Mouse (Mus musculus): ENCODE results near the gene Serpinb9b. TPM values are rescaled to one million over a fixed set of nuclear protein-coding genes. Genes with fewer than 3 reads are reported as not detected.

Serpinb9b gene
- polyA plus RNA-seq, 1 experiment from 2014 or later = 0.20 TPM

DNA sequence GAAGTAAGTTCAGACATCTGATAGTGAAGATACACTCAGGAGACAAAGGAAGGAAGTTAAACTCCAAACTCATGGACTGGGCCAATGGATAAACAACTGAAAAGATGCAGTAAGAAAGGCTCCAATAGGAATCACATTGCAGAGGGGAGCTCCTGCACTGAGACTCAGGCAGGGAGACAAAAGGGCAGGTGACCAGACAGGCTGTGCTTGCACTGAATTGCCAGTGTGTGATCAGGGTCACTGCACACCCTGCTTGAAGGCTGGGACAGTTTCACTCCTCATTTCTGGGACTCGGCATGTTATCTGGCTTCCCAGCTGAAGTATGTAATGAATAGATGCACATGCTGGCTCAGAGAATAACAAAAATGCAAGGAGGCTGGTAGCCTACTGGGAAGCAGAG is 35.8 kb downstream of the Serpinb9b start:
- Histone ChIP-seq H3K36me3 (ENCODE audit: control insufficient read depth, insufficient read depth, low read length) (no peaks in the 10 kb centered on the region), H3K27ac (ENCODE audit: low read depth, low read length) (no peak overlapping the region), H3K9me3 (ENCODE audit: control insufficient read depth, low read length) (no peaks in the 10 kb centered on the region), H3K27me3 (ENCODE audit: control insufficient read depth, insufficient read depth, low read length) (no peaks in the 10 kb centered on the region), H3K9ac (ENCODE audit: low read length) (no peak overlapping the region), H3K4me1 (ENCODE audit: control insufficient read depth, insufficient read depth, low read length) (no peaks in the 10 kb centered on the region), H3K4me3 (ENCODE audit: low read depth, low read length) (no peak overlapping the region), H3K4me2 (ENCODE audit: low read depth) (no peak overlapping the region)
- DNase-seq (ENCODE audit: low spot score) = no peak
- no peak for ATAC-seq (ENCODE audit: insufficient read depth, low FRiP score, low TSS enrichment)
- WGBS = 77% methylated on average over 1 of the region's 1 CpGs

DNA sequence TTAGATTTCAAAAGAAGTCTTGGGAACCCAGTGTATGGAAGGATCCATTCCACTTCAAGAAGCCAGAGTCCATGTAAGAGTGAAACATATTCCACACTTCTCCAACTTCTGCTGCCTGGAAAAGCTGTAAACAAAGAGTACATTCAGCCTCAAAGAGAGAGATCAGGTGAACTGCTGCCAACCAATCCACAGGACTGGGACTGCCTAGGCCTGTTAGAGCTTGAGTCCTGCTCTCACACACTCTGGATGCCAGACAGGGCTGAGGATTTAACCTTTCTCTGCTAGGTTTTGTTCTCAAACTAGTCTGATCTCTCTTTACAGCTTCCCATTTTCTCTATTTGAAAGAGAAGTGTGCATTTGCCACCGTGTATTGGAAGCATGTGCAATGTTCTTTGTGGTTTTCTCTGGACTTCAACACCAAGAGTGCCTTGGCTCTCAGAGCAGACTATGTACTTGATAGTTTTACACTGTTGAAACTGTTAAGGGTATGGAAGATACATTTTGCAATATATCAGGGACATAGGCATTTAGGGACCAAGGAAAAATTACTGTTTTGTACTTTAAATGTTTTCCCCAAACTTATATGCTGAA is 40.3 kb downstream of the Serpinb9b start:
- no peak overlapping the region for H3K9ac ChIP-seq (ENCODE audit: low read length)
- no peak overlapping the region for H3K4me3 ChIP-seq (ENCODE audit: low read depth, low read length)
- no peak for DNase-seq (ENCODE audit: low spot score)
- H3K4me1 ChIP-seq (ENCODE audit: control insufficient read depth, insufficient read depth, low read length) = no peaks in the 10 kb centered on the region
- no peak for ATAC-seq (ENCODE audit: insufficient read depth, low FRiP score, low TSS enrichment)
- H3K9me3 ChIP-seq (ENCODE audit: control insufficient read depth, low read length) = no peaks in the 10 kb centered on the region
- 83% methylated on average over 1 of the region's 1 CpGs for WGBS
- no peaks in the 10 kb centered on the region for H3K36me3 ChIP-seq (ENCODE audit: control insufficient read depth, insufficient read depth, low read length)
- H3K27ac ChIP-seq (ENCODE audit: low read depth, low read length) = no peak overlapping the region
- H3K4me2 ChIP-seq (ENCODE audit: low read depth) = no peak overlapping the region
- H3K27me3 ChIP-seq (ENCODE audit: control insufficient read depth, insufficient read depth, low read length) = no peaks in the 10 kb centered on the region

DNA sequence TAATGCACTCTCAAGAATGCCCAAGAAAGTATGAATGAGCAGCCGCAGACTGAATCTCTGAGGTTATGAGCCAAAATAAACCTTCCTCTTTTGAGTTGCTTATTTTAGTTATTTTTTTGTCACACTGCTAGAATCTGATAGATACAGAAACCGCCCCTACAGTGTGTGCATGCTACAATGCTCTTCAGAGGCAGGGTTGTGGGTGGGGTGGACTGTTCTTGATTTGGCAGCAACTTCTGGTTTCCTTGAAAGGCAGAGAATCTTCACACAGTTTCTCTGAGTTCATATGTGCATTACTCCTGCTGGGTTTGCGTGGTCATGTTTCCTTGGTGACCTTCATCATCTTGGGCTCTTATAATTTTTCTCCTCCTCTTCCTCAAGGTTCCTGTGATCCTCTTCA is 40.9 kb downstream of the Serpinb9b start:
- no peak overlapping the region for H3K4me2 ChIP-seq (ENCODE audit: low read depth)
- 89% methylated on average over 3 of the region's 3 CpGs for WGBS
- ATAC-seq (ENCODE audit: insufficient read depth, low FRiP score, low TSS enrichment) (no peak), DNase-seq (ENCODE audit: low spot score) (no peak)
- no peaks in the 10 kb centered on the region for H3K4me1 ChIP-seq (ENCODE audit: control insufficient read depth, insufficient read depth, low read length)
- no peak overlapping the region for H3K4me3 ChIP-seq (ENCODE audit: low read depth, low read length)
- no peak overlapping the region for H3K9ac ChIP-seq (ENCODE audit: low read length)
- H3K27ac ChIP-seq (ENCODE audit: low read depth, low read length) = no peak overlapping the region
- H3K27me3 ChIP-seq (ENCODE audit: control insufficient read depth, insufficient read depth, low read length) = no peaks in the 10 kb centered on the region
- no peaks in the 10 kb centered on the region for H3K36me3 ChIP-seq (ENCODE audit: control insufficient read depth, insufficient read depth, low read length)
- H3K9me3 ChIP-seq (ENCODE audit: control insufficient read depth, low read length) = no peaks in the 10 kb centered on the region

DNA sequence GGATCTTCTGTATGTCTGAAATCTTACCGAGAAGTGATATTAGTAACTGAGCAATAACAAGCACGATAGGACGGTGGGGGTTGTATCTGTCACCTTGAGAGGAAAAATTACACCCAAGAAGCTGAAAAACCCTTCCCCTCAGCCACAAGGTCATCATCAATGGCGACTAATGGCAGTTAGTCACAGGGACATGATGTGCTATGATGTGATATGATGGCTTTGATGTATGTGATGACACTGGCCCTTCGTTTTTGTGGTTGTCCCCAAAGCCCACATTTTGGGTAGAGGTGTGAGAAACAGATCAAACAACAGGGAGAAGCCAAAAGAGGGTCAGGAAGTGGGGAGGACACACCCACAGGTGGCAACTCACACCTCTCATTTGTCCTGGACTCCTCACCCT is 44.6 kb downstream of the Serpinb9b start:
- Histone ChIP-seq H3K4me2 (ENCODE audit: low read depth) (no peak overlapping the region), H3K27me3 (ENCODE audit: control insufficient read depth, insufficient read depth, low read length) (no peaks in the 10 kb centered on the region), H3K9ac (ENCODE audit: low read length) (no peak overlapping the region), H3K27ac (ENCODE audit: low read depth, low read length) (no peak overlapping the region), H3K9me3 (ENCODE audit: control insufficient read depth, low read length) (no peaks in the 10 kb centered on the region), H3K4me3 (ENCODE audit: low read depth, low read length) (no peak overlapping the region), H3K4me1 (ENCODE audit: control insufficient read depth, insufficient read depth, low read length) (no peaks in the 10 kb centered on the region), H3K36me3 (ENCODE audit: control insufficient read depth, insufficient read depth, low read length) (no peaks in the 10 kb centered on the region)
- DNase-seq (ENCODE audit: low spot score) (no peak), ATAC-seq (ENCODE audit: insufficient read depth, low FRiP score, low TSS enrichment) (no peak)
- 81% methylated on average over 5 of the region's 5 CpGs for WGBS

DNA sequence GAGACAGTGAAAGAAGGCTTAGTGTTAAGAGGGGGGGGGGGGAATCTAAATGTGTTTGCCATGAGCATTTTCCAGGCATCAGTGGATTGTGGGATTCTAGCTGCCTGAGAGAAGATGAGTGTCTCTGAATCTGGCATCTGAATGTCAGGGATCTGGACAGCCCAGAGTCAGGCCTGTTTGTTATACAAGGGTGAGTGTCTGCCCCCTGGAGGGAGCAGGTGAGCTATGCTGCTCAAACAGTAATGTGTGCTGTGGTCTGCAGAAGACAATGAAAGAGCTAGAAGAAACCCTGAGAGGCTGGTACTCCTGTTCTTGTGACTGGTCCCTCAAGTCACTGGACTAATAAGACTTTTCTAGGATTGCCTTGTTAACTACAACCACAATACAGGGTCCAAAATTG is 46.8 kb downstream of the Serpinb9b start:
- Histone ChIP-seq H3K9ac (ENCODE audit: low read length) (no peak overlapping the region), H3K9me3 (ENCODE audit: control insufficient read depth, low read length) (no peaks in the 10 kb centered on the region), H3K36me3 (ENCODE audit: control insufficient read depth, insufficient read depth, low read length) (no peaks in the 10 kb centered on the region), H3K27ac (ENCODE audit: low read depth, low read length) (no peak overlapping the region), H3K4me2 (ENCODE audit: low read depth) (no peak overlapping the region), H3K27me3 (ENCODE audit: control insufficient read depth, insufficient read depth, low read length) (no peaks in the 10 kb centered on the region), H3K4me3 (ENCODE audit: low read depth, low read length) (no peak overlapping the region), H3K4me1 (ENCODE audit: control insufficient read depth, insufficient read depth, low read length) (no peaks in the 10 kb centered on the region)
- ATAC-seq (ENCODE audit: insufficient read depth, low FRiP score, low TSS enrichment) (no peak), DNase-seq (ENCODE audit: low spot score) (no peak)

DNA sequence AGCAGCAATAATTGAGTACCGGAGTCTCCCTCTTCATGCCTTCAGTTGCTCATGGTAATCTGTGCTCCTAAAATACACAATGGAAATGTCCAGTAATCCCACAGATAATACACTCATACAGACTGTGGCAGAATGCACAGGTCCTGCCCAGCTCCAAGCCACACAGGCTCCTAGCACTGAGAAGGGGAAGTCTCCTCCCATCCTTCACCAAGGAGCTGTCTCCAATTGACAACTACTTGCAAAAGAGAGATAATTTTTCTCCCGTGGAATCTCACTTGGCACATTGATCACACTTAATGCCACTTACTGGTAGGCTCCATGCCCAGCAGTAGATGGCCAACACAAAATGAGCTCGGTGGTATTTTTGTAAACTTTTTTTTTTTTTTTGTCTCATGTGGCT is 49.0 kb downstream of the Serpinb9b start:
- ATAC-seq (ENCODE audit: insufficient read depth, low FRiP score, low TSS enrichment) (no peak), DNase-seq (ENCODE audit: low spot score) (no peak)
- WGBS = 83% methylated on average over 3 of the region's 3 CpGs
- Histone ChIP-seq H3K27me3 (ENCODE audit: control insufficient read depth, insufficient read depth, low read length) (no peaks in the 10 kb centered on the region), H3K9me3 (ENCODE audit: control insufficient read depth, low read length) (no peaks in the 10 kb centered on the region), H3K4me2 (ENCODE audit: low read depth) (no peak overlapping the region), H3K27ac (ENCODE audit: low read depth, low read length) (no peak overlapping the region), H3K9ac (ENCODE audit: low read length) (no peak overlapping the region), H3K4me3 (ENCODE audit: low read depth, low read length) (no peak overlapping the region), H3K36me3 (ENCODE audit: control insufficient read depth, insufficient read depth, low read length) (no peaks in the 10 kb centered on the region), H3K4me1 (ENCODE audit: control insufficient read depth, insufficient read depth, low read length) (no peaks in the 10 kb centered on the region)

DNA sequence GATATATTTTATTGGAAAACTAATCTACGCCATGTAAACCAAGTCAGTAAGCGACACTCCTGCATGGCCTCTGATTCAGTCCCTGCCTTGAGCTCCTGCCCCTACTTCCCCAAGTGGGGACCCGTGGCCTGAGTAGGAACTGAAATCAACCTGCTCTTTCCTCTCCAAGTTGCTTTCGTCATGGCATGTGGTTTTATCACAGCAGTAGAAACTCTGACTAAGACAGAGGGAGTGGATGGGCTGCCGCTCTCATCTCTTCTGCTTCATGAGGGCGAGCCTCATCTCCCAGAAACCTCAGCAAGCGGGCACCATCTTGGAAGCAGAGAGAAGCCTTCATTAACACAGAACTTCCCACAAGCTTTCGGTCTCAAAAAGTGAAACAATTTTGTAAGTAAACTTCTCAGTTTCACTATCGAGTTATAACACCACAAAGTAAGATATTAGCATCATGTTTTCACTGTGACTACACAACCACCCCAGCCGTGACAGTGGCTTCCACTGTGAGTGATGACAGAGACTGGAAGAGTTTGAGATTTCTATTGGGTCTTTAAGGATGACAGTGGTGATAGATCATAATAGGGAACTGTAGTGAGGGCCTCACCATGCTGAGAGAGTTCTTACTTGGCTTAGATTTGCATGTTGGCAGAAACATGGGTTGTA is 49.9 kb downstream of the Serpinb9b start:
- DNase-seq (ENCODE audit: low spot score) = no peak
- 90% methylated on average over 10 of the region's 10 CpGs for WGBS
- Histone ChIP-seq H3K9me3 (ENCODE audit: control insufficient read depth, low read length) (no peaks in the 10 kb centered on the region), H3K27ac (ENCODE audit: low read depth, low read length) (no peak overlapping the region), H3K36me3 (ENCODE audit: control insufficient read depth, insufficient read depth, low read length) (no peaks in the 10 kb centered on the region), H3K4me1 (ENCODE audit: control insufficient read depth, insufficient read depth, low read length) (no peaks in the 10 kb centered on the region), H3K4me2 (ENCODE audit: low read depth) (no peak overlapping the region), H3K4me3 (ENCODE audit: low read depth, low read length) (no peak overlapping the region), H3K9ac (ENCODE audit: low read length) (no peak overlapping the region), H3K27me3 (ENCODE audit: control insufficient read depth, insufficient read depth, low read length) (no peaks in the 10 kb centered on the region)
- no peak for ATAC-seq (ENCODE audit: insufficient read depth, low FRiP score, low TSS enrichment)

DNA sequence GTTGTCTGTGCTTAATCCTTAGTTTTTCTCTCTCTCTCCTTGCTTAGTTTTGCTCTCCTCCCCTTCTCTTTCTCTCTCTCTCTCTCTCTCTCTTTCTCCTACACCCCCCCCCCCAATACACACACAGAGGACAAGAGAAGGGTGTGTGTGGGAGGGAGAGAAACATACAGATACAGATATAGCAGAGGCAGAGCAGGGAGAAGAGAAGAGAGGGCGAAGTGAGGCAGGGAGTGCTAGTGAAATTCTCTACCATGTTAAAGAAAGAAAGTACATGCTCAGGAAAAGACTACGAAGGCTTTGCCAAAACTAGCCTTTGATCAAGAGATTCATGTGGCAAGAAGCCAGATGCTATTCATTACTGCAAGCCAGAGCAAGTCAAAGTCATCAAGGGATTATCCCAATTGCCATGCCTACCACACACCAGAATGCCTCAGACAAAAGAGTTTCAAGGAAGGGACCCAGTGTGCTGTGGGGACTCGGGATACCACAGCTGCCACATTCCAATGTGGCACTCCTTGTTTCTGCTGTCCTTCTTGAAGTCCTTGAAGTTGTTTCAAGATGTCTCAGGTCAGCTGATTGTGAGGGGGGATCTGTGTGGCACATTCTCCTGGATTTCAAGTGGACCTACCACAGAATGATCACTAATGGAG is 51.0 kb downstream of the Serpinb9b start, which contains the start of gene Serpinb1b:
Gene Serpinb1b, plus strand, starts transcription at position 520 of the 650 bp plus-strand sequence.
- Histone ChIP-seq H3K36me3 (ENCODE audit: control insufficient read depth, insufficient read depth, low read length) (no peaks in the 10 kb centered on the region), H3K9ac (ENCODE audit: low read length) (no peak within 1 kb of the TSS), H3K4me2 (ENCODE audit: low read depth) (no peak within 1 kb of the TSS), H3K4me3 (ENCODE audit: low read depth, low read length) (no peak within 1 kb of the TSS), H3K9me3 (ENCODE audit: control insufficient read depth, low read length) (no peaks in the 10 kb centered on the region), H3K27ac (ENCODE audit: low read depth, low read length) (no peak within 1 kb of the TSS), H3K27me3 (ENCODE audit: control insufficient read depth, insufficient read depth, low read length) (no peaks in the 10 kb centered on the region), H3K4me1 (ENCODE audit: control insufficient read depth, insufficient read depth, low read length) (no peaks in the 10 kb centered on the region)
- ATAC-seq (ENCODE audit: insufficient read depth, low FRiP score, low TSS enrichment) (no peak), DNase-seq (ENCODE audit: low spot score) (no peak)
- WGBS = 74% methylated on average over 3 of the region's 3 CpGs

DNA sequence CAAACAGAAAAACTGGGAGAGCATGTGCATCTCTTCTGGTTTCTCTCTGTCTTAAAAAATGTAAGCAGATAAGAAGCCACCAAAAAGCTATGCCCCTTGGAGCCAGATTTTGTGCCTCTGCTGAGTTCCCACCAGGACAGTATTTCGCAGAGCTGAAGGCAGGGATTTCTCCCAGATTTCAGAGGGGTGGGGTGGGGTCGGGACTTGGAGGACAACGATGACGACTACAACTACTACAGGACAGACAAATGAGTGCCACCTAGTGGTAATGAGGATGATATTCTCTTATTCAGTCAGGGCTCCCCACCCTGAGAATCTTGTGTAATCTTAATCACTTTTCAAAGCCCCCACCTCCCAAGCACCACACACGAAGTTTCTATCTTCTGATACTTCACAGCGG is 52.2 kb downstream of the Serpinb9b start:
- WGBS = 31% methylated on average over 6 of the region's 6 CpGs
- no peaks in the 10 kb centered on the region for H3K9me3 ChIP-seq (ENCODE audit: control insufficient read depth, low read length)
- no peak overlapping the region for H3K4me2 ChIP-seq (ENCODE audit: low read depth)
- DNase-seq (ENCODE audit: low spot score) (no peak), ATAC-seq (ENCODE audit: insufficient read depth, low FRiP score, low TSS enrichment) (no peak)
- no peaks in the 10 kb centered on the region for H3K27me3 ChIP-seq (ENCODE audit: control insufficient read depth, insufficient read depth, low read length)
- H3K4me1 ChIP-seq (ENCODE audit: control insufficient read depth, insufficient read depth, low read length) = no peaks in the 10 kb centered on the region
- H3K4me3 ChIP-seq (ENCODE audit: low read depth, low read length) = no peak overlapping the region
- no peak overlapping the region for H3K9ac ChIP-seq (ENCODE audit: low read length)
- H3K36me3 ChIP-seq (ENCODE audit: control insufficient read depth, insufficient read depth, low read length) = no peaks in the 10 kb centered on the region
- no peak overlapping the region for H3K27ac ChIP-seq (ENCODE audit: low read depth, low read length)

All from neural tube, embryonic 11.5 days (tissue).